Mouse (Mus musculus) forebrain, embryonic 14.5 days (tissue): Measurements from ENCODE around the gene Bzw2. TPM values are rescaled to one million over a fixed set of nuclear protein-coding genes. Genes with fewer than 3 reads are reported as not detected.

Source experiments
- ATAC-seq: fragments of 200-750 bp; cut with Nextera tagmentation; 2 replicates; pipeline ENCODE4 v1.8.0; 2017; ENCODE audit warnings: mild to moderate bottlenecking, moderate library complexity
- DNase-seq: peaks from one replicate; pipeline ENCODE4 v3.0.0-alpha.2; 2015; ENCODE audit warnings: low spot score
- H3K27ac ChIP-seq: fragments of 300-500 bp; sonication (generic); 2 replicates; pipeline ENCODE4 v1.5.1; 2014; ENCODE audit warnings: low read depth, mild to moderate bottlenecking, control low read depth, low read length, moderate library complexity
- H3K27me3 ChIP-seq: fragments of 300-500 bp; sonication (generic); replicated peaks from 2 replicates; pipeline ENCODE4 v1.6.1; 2014; ENCODE audit warnings: low read length, control low read depth, mixed read lengths; ENCODE audit not compliant: control insufficient read depth, insufficient read depth
- H3K36me3 ChIP-seq: fragments of 300-500 bp; sonication (generic); 2 replicates; pipeline ENCODE4 v1.6.1; 2014; ENCODE audit warnings: low read length, control low read depth; ENCODE audit not compliant: control insufficient read depth, insufficient read depth
- H3K4me1 ChIP-seq: fragments of 300-500 bp; sonication (generic); 2 replicates; pipeline ENCODE4 v1.6.1; 2014; ENCODE audit warnings: antibody characterized with exemption, low read length, control low read depth; ENCODE audit not compliant: control insufficient read depth, insufficient read depth
- H3K4me2 ChIP-seq: fragments of 300-500 bp; sonication (generic); 2 replicates; pipeline ENCODE4 v1.6.1; 2014; ENCODE audit warnings: mild to moderate bottlenecking, control low read depth, low read length
- H3K4me3 ChIP-seq: fragments of 300-500 bp; sonication (generic); 2 replicates; pipeline ENCODE4 v1.5.1; 2014; ENCODE audit warnings: low read depth, low read length, control low read depth
- H3K9ac ChIP-seq: fragments of 300-500 bp; sonication (generic); 2 replicates; pipeline ENCODE4 v1.6.1; 2014; ENCODE audit warnings: mild to moderate bottlenecking, low read length, control low read depth, moderate library complexity
- H3K9me3 ChIP-seq: fragments of 300-500 bp; sonication (generic); replicated peaks from 2 replicates; pipeline ENCODE4 v1.6.1; 2016; ENCODE audit warnings: low read length, control low read depth, mixed read lengths; ENCODE audit not compliant: control insufficient read depth
- WGBS: fragments of 180-500 bp; shearing (Covaris S2); extraction: QIAGEN DNeasy Blood & Tissue Kit; methylation state at CpG from one replicate; pipeline ENCODE4 v1.1.7; 2014; 5-methylcytosine and 5-hydroxymethylcytosine counted together
- polyA plus RNA-seq: library from polyadenylated mRNA; unstranded; fragments of >200 nt; fragmentation: Nextera tagmentation; extraction: Ambion mirVana; gene quantifications from 2 replicates; pipeline ENCODE4 v1.2.1, GENCODE M21; 2014

Gene Bzw2
- polyA plus RNA-seq, 1 experiment from 2014 or later = 541 TPM

- Histone ChIP-seq H3K36me3 (0 out of 2 replicates have a peak, but pooled peaks cover 2% of the 10 kb centered on the region), H3K9me3 (no peaks in the 10 kb centered on the region), H3K9ac (no peak overlapping the region), H3K4me2 (no peak overlapping the region), H3K4me3 (no peak overlapping the region), H3K27ac (no peak overlapping the region), H3K4me1 (no peaks in the 10 kb centered on the region), H3K27me3 (no peaks in the 10 kb centered on the region)
- DNase-seq (no peak), ATAC-seq (no peak)
- 97% methylated on average over 3 of the region's 3 CpGs for WGBS
These were observed 11.5 kb downstream of the Bzw2 start for GRCm38 (mm10) chr12:36146230-36147011.

DNA sequence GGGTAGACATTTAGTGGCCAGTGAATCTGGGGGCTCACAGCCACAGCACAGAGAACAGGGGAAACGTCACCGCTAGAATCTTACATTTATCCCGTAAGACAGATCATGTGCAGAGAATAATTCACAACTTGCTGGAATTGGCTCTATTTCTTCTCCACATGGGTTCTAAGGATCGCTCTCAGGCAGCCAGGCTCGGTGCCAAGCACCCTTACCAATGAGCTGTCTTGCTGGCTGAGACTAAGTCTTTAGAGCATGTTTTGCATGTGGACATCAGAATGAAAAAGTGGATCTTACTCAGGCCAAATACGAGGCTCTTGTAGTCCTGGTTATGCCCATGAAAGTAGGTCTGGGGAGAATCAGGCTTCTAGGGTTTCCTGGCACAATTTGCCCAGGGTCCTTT, 17.5 kb downstream of the Bzw2 start:
- Histone ChIP-seq H3K4me2 (no peak overlapping the region), H3K4me1 (no peaks in the 10 kb centered on the region), H3K4me3 (no peak overlapping the region), H3K27ac (no peak overlapping the region), H3K9ac (no peak overlapping the region), H3K27me3 (no peaks in the 10 kb centered on the region), H3K9me3 (no peaks in the 10 kb centered on the region), H3K36me3 (peaks cover 14% of the 10 kb centered on the region; the same call in 1 of the 2 replicates)
- 84% methylated on average over 6 of the region's 6 CpGs for WGBS
- 0 out of 2 replicates have a peak, but pooled peaks have one; percentile 29 for ATAC-seq
- peak; percentile 23 for DNase-seq

GRCm38 (mm10) chr12:36137192-36137591, 20.7 kb downstream of the Bzw2 start:
- 92% methylated on average over 4 of the region's 4 CpGs for WGBS
- H3K9ac ChIP-seq = no peak overlapping the region
- H3K36me3 ChIP-seq = peaks cover 32% of the 10 kb centered on the region; the same call in 1 of the 2 replicates
- no peak for ATAC-seq
- no peak overlapping the region for H3K27ac ChIP-seq
- H3K27me3 ChIP-seq = no peaks in the 10 kb centered on the region
- DNase-seq = no peak
- no peak overlapping the region for H3K4me2 ChIP-seq
- no peaks in the 10 kb centered on the region for H3K4me1 ChIP-seq
- no peak overlapping the region for H3K4me3 ChIP-seq
- no peaks in the 10 kb centered on the region for H3K9me3 ChIP-seq

DNA sequence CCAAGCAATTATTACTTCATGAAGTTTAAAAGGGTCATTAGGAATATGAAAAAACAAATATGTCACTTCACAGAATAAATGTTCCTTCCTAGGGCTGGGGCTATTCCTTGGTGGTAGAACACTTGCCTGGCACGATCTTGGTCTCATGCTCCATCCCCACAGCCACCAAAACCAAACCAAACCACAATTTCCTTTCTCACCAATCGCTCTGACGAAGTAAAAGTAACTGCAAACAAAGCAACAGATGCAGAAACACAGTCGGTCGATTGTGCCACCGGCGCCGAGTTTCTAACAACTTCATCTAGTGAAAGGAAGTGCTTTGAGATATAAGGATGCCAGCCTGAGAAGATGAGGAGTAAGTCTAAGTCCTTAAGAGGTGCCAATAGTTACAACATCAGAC, 21.6 kb downstream of the Bzw2 start:
- DNase-seq (no peak), ATAC-seq (no peak)
- WGBS = 99% methylated on average over 8 of the region's 8 CpGs
- H3K4me3 ChIP-seq = no peak overlapping the region
- H3K4me1 ChIP-seq = no peaks in the 10 kb centered on the region
- H3K36me3 ChIP-seq = peaks cover 36% of the 10 kb centered on the region
- no peaks in the 10 kb centered on the region for H3K27me3 ChIP-seq
- no peaks in the 10 kb centered on the region for H3K9me3 ChIP-seq
- no peak overlapping the region for H3K4me2 ChIP-seq
- no peak overlapping the region for H3K27ac ChIP-seq
- H3K9ac ChIP-seq = no peak overlapping the region

DNA sequence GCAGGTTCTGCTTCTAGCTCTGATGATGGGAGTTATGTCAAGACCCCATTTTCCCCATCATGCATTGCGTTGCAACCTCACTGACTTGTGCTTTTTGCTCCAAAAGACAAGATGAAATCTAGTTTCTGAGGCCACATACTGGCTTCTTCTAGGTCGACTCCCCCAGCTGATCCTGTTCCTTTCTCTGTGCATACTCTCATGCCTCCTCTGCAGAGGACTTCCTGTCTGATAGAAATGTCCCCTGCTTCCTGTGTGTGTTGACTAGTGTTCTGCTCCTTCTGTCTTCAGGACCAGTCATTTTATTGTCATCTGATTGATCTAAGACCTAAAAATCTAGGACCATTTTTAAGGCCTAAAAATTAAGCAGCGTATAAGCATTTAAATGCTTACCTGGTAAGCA, 22.5 kb downstream of the Bzw2 start:
- Histone ChIP-seq H3K4me1 (no peaks in the 10 kb centered on the region), H3K4me3 (no peak overlapping the region), H3K27me3 (no peaks in the 10 kb centered on the region), H3K27ac (no peak overlapping the region), H3K9me3 (no peaks in the 10 kb centered on the region), H3K36me3 (peaks cover 39% of the 10 kb centered on the region), H3K9ac (no peak overlapping the region), H3K4me2 (no peak overlapping the region)
- no peak for DNase-seq
- 97% methylated on average over 3 of the region's 3 CpGs for WGBS
- ATAC-seq = no peak

- Histone ChIP-seq H3K27me3 (no peaks in the 10 kb centered on the region), H3K36me3 (peaks cover 48% of the 10 kb centered on the region), H3K9ac (no peak overlapping the region), H3K4me1 (no peaks in the 10 kb centered on the region), H3K27ac (no peak overlapping the region), H3K4me2 (no peak overlapping the region), H3K4me3 (no peak overlapping the region), H3K9me3 (no peaks in the 10 kb centered on the region)
- 93% methylated on average over 5 of the region's 5 CpGs for WGBS
- DNase-seq (no peak), ATAC-seq (no peak)
These were observed 23.8 kb downstream of the Bzw2 start for GRCm38 (mm10) chr12:36134111-36134510.

DNA sequence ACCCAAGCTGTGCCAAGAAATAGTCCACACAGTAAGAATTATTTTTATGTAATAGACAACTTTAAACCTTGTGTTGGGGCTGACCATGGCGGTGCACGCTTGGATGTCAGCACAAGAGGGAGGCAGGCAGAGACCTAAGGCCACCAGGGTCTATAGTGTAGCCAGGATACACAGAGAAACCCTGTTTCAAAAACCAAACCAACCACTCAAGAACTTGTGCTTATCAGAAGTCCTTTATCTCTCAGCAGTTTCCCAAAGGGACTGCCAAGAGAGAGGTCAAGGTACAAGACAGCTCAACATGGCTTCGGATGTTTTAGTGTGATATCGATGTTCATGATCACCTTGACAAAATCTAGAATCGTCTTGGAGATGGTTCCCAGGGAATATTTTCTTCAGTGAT, 24.3 kb downstream of the Bzw2 start:
- no peak overlapping the region for H3K4me2 ChIP-seq
- H3K9ac ChIP-seq = no peak overlapping the region
- H3K4me3 ChIP-seq = no peak overlapping the region
- H3K9me3 ChIP-seq = no peaks in the 10 kb centered on the region
- H3K27ac ChIP-seq = no peak overlapping the region
- WGBS = 98% methylated on average over 5 of the region's 5 CpGs
- ATAC-seq (no peak), DNase-seq (no peak)
- no peaks in the 10 kb centered on the region for H3K4me1 ChIP-seq
- peaks cover 48% of the 10 kb centered on the region for H3K36me3 ChIP-seq
- H3K27me3 ChIP-seq = no peaks in the 10 kb centered on the region

GRCm38 (mm10) chr12:36132668-36133067, 25.2 kb downstream of the Bzw2 start:
- 68% methylated on average over 3 of the region's 3 CpGs for WGBS
- H3K36me3 ChIP-seq = peaks cover 48% of the 10 kb centered on the region
- no peak overlapping the region for H3K4me2 ChIP-seq
- no peak overlapping the region for H3K4me3 ChIP-seq
- ATAC-seq (no peak; the same call in 1 of the 2 replicates), DNase-seq (peak; percentile 12)
- no peak overlapping the region for H3K27ac ChIP-seq
- no peaks in the 10 kb centered on the region for H3K9me3 ChIP-seq
- H3K9ac ChIP-seq = no peak overlapping the region
- no peaks in the 10 kb centered on the region for H3K27me3 ChIP-seq
- no peaks in the 10 kb centered on the region for H3K4me1 ChIP-seq

GRCm38 (mm10) chr12:36132254-36132653, 25.6 kb downstream of the Bzw2 start:
- 93% methylated on average over 2 of the region's 2 CpGs for WGBS
- no peaks in the 10 kb centered on the region for H3K4me1 ChIP-seq
- DNase-seq = no peak
- no peak overlapping the region for H3K4me2 ChIP-seq
- no peak overlapping the region for H3K27ac ChIP-seq
- no peak for ATAC-seq
- H3K36me3 ChIP-seq = peaks cover 44% of the 10 kb centered on the region
- H3K9me3 ChIP-seq = no peaks in the 10 kb centered on the region
- no peaks in the 10 kb centered on the region for H3K27me3 ChIP-seq
- no peak overlapping the region for H3K9ac ChIP-seq
- no peak overlapping the region for H3K4me3 ChIP-seq
